Mouse (Mus musculus) right cerebral cortex, adult 18-20 months (tissue): Measurements from ENCODE around the gene Lpcat1.

Experiments used
- DNase-seq: peaks from one replicate; pipeline ENCODE4 v3.0.0; 2022; ENCODE audit warnings: mixed read lengths

Gene Lpcat1

DNA sequence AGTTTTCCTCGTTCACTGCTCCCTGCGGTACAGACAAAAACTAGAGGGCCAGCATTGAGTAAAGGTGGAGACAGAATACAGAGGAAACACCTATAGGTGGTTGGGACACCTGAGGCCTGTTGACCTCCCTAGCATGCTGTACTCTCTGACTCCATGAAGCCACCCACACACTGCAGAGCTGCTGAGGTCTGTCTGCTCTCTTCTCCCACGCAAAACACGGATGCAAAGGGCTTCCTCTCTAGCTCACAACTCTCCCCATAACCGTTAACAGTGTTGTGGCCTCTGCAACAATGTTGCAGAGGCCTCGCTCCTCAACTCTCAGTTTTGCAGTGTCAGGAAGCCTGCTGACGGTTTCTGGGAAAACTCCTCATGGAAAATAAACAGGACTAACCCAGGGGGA, 15.5 kb downstream of the Lpcat1 start:
- DNase-seq, result no peak

DNA sequence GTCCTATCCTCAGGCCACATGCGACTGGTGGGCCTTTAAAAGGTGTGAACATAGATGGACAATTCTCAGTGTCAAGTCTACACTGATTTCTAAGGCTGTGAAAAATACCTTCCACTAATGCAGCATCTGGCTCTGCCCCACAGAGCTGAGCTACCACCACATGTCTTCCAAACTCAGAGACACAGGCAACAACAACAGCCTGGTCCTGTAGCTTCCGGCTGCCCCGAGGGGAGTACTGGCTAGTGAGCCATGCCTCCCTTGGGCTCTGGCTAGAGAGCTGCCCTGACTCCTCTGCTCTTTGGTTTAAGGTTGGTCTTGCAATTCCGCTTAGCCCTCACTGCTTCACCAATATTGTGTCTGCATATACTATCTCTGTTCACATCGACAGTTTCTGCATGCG, 16.3 kb downstream of the Lpcat1 start:
- no peak for DNase-seq

DNA sequence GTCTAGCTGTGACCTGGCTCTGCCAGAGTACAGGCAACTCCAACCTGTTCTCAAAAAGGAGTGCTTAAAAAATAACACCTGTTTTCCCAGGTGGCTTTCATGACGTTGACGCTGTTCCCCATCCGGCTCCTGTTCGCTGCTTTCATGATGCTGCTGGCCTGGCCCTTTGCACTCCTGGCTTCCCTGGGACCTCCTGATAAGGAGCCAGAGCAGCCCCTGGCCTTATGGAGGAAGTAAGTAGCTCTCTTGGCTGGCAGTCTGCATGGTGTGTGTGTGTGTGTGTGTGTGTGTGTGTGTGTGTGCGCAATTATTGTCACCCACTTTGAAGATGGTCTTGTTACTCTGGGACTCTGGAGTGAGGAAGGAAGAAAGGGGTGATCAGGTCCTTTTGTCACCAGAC, 17.2 kb downstream of the Lpcat1 start:
- no peak for DNase-seq

DNA sequence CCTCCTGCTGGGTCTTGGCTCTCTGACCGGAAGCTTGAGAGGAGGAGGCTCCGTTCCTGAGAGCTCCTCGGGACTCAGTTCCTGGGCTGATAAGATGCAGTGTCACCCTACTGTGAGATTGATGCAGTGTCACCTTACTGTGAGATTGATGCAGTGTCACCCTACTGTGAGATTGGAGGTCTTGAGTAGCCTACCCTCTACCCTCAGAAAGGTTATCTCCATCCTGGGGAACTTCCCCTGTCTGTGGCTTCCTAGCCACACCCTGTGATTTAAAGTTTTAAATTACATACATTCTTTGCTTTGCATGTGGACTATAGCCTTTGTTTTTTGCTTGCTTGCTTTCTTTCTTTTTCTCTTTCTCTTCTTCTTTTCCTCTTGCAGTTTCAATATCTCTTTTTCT, 21.1 kb downstream of the Lpcat1 start:
- no peak for DNase-seq

DNA sequence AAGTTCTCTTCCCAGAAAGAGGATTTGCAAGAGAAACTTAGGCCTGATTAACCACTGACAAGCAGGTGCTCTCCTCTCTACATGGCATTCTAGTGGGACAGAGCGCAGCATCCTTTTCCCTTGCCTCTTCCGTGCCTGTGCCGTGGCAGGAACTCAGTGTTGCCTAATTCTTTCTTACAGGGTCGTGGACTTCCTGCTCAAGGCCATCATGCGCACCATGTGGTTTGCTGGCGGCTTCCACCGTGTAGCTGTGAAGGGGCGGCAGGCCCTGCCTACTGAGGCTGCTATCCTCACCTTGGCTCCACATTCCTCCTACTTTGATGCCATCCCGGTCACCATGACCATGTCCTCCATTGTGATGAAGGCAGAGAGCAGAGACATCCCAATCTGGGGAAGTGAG, 21.7 kb downstream of the Lpcat1 start:
- DNase-seq, result no peak

DNA sequence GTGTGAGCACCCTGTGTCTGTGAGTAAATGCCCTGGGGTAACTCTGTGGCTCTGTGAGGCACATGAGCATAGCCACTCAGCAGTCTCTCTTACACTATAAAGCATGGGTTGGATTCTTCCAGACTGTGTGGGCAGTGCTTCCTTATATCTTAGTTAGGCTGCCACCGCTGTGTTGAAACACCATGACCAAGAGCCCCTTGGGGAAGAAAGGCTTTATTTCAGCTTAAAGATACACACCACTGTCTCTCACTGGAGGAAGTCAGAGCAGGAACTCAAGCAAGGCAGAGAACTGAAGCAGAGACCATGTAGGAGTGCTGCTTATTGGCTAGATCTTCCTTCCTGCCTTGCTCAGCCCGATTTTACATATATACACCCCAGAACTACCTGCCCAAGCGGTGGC, 23.0 kb downstream of the Lpcat1 start:
- no peak for DNase-seq

DNA sequence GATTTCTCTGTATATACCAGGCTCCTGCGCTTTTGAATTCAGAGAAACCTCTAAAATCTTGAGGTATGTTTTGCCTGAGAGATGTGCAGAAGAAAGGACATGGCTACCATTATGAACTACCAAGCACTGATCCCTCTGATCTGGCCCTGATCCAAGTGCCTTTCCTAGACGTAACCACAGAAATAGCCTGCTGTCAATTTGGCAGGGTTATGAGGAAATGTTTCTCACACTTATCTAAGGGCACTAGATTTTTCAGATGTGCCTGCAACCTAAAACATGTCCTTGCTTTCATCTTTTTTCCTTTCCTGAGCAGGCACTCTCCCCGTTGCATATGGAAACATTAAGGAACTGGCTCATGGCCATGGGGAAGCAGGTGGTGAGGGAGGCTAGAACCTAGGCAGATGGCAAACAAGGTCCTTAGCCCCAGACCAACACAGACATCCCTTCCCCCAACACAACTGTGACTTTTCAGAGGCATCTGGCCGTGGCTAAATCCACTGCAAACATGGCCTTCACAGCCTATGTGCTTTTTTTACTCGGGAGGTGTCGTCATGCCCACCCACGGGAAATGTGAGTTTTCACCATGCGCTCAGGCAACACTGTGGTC, 23.7 kb downstream of the Lpcat1 start:
- DNase-seq, result peak; percentile 56

DNA sequence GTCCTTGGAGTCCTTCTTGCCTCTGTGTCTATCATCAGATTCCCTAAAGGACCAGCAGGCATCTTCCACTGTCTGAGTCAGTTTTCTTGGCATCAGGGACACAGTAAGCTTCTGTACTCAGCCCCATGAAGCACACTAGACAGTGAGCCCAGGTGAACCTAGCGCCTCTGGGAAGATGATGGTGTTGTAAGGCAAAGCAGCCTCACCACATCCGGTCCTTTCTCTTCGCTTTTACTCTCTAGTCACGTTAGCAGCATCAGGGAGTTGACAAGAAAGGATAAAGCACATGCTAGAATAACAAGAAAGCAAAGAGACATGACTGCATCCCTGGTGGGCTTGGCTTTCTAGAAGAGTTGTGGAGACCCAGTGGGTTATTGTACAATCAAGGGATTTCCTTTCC, 26.2 kb downstream of the Lpcat1 start:
- no peak for DNase-seq

DNA sequence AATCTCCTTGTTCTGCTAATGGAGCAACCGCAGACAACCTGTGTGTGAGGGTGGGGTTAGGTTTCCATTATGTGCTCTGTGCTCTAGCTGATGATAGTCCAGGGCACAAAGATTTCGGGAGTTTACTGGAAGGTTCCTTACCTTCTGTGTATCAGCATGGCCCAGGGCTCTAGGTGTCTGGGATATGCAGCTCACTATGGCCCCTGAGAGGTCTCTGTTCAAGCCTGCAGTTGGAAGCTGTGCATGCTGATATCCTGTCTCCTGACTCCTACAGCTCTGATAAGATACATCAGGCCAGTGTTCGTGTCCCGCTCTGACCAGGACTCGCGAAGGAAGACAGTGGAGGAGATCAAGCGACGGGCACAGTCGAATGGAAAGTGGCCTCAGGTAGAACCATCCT, 27.5 kb downstream of the Lpcat1 start:
- no peak for DNase-seq

DNA sequence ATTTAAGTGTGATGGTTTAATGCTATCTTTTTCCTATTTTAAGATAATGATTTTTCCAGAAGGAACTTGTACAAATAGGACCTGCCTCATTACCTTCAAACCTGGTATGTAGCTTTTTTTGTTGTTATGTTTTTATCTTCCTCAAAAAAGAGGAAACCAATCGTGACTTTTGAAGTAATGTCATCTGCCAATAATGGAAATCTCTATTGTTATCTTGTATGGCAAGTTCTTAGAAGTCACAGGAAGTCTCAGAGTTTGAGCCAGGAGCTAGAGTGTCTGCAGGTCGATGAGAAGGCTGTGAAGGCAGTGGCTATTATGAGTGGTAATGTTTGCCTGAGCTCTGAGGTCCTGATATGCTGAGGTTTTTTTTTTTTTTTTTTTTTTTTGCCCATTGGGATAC, 29.1 kb downstream of the Lpcat1 start:
- DNase-seq, result no peak

DNA sequence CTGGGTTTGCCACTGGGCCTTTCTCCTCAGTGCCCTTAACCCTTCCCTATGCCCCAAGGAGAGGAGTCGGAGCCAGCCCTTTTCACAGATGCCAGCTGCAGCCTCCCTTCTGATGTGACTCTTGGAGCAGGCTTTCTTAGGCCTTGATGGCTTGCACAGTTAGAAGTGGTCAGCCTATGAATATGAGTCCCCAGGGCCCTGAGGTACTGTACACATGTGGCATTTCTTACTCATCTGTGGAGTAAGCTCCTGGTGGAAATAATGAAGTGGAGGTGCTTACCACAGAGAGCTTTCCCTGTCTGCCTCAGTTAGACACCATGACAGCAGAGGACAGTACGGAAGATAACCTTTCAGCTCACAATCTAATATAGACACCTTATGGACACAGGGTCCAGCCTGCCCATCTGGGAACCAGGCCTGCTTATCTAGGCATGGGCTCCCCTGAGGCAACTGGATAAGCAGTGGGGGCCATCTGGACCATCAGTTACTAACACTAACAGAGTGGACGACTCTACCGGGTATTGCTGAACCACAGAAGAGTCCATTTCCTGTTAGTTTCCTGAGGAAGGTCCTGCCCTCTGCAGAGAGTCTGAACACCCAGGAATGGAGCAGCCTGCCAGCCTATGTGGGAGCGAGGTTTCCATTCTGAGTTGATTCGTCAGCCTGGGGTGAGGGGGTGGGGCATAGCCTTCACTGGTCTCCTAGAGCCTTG, 33.1 kb downstream of the Lpcat1 start:
- no peak for DNase-seq

DNA sequence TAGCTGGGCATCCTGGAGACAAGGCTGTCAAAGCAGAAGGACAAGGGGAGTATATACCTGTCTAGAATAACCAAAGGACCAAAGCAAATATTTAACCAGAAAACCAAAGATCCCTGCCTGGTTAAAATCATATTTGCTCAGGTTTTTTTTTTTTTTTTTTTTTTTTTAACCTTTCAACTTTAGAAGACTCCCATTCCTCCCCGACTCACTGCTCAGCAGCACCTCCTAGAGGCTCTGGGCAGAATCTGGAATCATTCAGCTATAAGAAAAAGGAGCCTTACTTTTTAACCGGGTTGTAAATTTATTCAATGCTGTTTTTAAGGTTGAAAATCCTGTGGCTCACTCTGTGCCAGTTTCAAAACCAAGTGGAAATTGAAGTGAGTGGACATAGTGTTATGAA, 35.7 kb downstream of the Lpcat1 start:
- DNase-seq, result no peak

DNA sequence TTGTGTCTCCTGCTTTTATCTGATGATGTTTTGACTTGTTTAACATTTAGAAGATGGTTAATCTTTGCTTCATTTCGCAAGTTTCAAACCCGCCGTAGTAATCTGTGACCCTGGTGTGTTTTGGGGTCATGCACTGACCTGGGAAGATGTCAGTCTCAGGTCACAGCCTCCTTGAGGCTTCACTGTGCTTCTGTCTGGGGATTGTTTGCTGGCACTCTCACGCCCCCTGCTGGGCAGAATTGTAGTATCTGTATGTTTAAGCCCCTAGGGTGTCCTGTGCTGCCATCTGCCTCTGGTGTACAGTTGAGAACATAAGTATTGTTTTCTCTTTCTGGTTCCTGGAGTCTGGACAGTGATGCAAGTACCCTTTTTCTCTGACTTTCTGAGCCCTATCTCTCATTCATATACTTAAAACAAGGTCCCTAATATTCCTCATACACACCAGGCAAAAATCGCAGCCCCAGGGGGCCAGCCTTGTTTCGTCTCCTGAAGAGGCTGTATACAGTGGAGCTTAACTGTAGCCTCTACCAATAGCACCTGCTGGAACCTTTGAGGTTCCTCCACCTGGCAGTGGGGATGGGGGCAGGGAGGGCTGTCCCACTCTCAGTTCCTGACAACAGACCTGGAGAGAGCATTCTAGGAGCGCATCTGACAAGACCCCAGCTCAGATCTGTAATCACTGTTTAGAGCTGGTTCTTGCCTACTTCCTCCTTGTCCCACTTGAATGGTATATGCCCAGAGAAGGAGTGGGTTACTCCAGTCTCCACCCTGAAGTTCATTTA, 38.9 kb downstream of the Lpcat1 start:
- DNase-seq, result peak; percentile 85

DNA sequence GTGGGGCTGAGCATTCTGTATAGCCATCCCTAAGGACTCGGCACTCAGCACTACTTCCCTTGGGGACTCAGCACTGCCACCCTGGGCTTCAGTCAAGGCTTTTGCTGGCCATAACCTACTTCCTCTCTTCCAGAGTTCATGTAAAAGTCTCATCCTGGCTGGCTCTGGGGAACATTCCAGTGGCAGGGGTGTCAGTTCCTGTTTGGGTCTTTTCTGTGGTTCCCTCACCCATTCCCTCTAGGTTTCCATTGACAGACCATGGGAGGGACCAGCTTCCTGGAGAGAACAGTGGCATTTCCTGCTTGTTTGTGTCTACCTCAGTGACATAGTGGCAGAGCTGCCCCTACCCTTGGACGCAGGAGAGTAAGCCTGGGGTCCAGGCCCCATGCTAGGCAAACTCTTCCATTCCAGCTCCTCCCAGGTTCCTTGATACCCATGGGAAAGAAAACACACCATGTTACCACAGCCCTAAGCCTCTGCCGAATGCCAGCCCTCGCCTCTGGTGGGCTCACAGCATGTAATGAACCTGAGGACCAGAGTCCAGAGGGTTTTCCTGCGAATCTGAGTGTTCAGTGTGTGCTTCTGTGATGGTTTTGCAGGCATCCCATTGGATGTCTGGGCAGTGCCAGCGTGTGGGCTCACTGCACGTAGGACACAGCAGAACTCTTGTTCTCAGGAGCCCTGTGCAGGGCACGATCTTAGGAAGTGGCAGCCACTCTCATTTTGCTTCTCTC, 42.0 kb downstream of the Lpcat1 start:
- DNase-seq, result no peak

DNA sequence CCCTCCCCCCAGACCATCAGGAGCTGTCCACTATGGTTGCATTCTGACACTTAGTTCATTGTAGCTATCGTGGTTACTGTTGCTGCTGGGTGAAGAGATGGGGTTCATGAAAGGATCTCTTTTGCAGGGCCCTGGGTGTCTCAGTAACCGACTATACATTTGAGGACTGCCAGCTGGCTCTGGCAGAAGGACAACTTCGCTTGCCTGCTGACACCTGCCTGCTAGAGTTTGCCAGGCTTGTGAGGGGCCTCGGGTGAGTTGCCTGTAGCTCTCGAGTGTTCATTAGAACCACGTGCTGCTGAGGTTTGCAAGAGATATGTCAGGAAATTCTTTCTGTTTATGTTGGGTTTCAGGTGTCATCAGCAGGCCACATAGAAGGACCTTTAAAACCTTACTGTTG, 42.9 kb downstream of the Lpcat1 start:
- no peak for DNase-seq

DNA sequence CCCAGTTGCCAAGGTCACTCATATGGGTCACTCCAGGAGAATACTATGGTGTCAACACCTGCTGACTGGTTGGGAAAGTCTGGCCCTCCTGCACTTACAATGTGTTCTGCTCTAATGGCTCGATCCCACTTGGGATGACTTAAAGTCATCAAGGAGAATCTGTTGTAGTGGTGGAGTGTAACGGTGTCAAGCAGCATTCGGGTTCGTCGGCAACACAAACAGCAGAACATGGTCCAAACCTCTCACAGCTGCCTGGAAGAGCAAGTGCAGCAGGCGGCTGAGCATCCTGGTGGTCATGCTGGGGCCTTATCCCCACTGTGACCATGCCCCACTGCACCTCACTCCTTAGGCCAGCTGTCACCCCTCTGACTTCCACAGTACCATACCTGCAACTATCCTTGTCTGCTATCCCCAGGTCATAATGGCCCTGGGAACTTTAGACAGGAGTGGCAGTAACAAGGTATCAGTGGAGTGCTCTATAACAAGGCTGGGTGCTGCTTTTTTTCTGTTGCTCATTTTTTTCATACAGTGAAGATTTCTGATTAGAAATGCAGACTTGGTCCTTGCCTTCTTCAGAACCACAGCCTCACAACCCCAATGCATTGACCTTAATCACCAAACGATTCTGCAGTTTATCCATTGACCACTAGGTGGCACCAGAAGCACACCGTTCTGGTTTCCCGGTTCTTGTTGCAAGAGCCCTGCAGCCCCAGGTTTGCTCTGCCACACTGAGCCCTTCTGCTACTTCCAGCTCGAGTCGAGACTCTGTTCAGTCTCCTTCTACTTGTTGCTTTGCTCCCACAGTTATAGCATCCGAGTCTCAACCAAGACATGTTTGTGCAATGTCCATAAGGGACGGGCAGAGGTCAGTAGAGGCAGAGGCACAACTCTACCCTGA, 46.0 kb downstream of the Lpcat1 start:
- peak; percentile 73 for DNase-seq

DNA sequence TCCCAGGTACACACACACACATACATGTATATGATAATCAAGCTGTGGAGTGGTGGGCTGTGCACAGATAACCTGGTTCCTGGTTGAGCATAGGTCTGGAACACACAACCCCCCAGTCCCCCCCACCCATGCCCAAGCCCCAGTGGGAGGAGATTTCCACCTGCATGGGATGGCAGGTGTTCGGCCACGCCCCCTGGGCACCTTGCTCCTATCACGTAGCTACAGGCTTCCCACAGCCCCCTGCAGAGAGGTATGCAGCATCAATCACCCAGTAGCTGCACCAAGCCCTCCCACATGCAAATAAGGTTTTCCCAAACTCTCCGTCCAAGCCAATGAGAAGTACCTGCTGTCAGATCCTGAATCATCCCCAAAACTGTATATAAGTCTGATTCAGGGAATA, 49.9 kb downstream of the Lpcat1 start:
- no peak for DNase-seq

DNA sequence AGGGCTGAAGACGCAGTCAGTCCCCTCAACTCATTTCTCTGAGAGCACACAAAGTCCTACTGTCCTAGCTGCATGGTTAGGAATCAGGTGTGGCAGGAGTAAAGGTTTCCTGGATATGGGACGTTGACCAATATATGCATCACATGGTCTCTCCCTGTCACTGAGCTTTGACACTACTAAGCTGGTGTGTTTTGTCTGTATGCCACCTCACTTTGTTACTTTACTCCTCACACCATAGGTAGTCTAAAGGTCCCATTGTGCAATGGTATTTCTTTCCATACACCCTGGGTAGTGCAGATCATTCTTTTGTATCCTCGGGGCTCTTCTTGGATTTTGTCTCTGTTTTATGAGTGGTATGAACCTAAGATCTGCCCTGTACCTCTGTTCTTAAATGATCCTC, 66.7 kb downstream of the Lpcat1 start:
- no peak for DNase-seq

DNA sequence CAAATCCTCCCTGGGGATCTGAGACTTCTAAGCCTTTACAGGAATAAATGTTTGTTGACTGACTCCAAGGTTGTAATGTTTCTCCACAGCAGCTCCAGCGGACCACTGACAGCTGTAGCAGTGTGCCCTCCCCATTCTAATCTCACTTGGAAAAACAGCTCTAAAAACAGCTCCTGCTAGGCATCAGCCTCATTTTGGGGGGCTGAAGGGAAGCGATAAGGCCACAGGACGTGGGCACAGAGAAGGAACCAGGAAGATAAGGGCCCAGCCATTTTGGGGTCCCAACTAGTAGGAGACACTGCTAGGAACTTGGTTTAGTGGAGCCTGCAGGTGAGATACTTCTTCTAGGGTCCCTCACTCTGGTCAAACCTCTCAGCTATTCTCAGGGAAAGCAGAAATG, 68.3 kb downstream of the Lpcat1 start:
- no peak for DNase-seq

DNA sequence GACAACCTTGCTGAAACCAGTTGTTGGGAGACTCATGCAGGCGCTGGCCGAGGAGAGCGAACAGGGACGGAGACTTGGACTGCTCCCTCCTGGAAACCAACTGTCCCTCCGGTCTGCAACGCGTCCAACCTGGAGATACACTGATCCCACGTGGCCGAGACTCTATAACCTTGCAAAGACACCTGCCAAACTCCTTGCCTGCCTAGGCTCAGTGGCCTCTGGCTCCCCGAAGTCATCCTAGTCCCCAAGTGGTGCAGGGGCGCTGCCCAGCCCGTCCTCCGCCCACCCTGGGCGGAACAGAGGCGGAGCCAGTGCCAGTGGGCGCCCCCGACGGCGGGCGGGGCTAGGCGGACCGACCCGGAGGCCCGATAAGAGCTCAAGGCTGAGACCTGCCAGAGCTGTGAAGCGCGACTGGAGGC, 69.4 kb downstream of the Lpcat1 start, which contains the start of gene Slc6a3:
Gene Slc6a3, plus strand, starts transcription at position 345 of the 419 bp plus-strand sequence.
- no peak for DNase-seq

DNA sequence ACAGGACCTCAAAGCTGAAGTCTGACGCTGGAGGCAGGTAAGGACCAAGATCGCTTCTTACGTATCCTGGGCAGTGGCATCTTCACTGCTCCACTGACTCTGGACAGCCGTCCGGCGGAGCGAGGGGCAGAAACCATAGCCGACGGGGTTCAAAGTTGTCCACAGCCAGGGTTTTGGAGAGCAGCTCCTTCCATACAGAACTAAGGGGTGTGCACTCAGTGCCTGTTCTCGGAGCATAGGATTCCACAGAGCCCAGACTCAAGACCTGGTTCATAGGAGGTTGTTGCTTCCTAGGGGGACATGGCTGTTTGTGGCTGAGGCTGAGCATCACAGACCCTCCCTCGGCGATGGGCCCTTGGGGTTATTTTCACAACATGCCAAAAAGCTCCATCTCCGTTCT, 69.8 kb downstream of the Lpcat1 start:
- no peak for DNase-seq

DNA sequence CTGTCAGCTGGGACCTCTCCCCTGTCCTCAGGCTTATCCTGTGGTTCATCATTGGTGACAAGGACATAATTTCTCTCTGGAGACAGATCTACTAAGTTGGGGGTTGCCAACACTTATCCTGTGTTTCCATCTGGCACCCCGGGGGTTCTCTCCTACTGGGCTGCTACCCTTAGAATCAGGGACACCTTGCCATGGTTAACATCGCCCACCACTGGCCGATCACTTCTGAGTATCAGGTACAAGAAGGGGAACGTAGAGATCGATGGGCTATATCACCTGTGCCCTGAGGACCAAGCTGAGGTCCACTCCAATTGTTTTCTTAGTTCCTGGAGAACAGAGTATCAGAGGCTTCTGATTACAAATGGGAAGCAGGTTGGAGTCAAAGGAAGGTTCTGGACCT, 97.2 kb downstream of the Lpcat1 start:
- no peak for DNase-seq
